Mouse (Mus musculus) heart, adult 8-10 months (tissue): ENCODE data around the gene Il4. TPM values are rescaled to one million over a fixed set of nuclear protein-coding genes. Genes with fewer than 3 reads are reported as not detected.
A peak's percentile ranks its signal among the peaks of the same experiment; 100 is the strongest.

Experiments used
- DNase-seq: peaks from one replicate; pipeline ENCODE4 v3.0.0; 2022; ENCODE audit warnings: low spot score
- total RNA-seq, 4 experiments: library from RNA; stranded (reverse); gene quantifications; 2 replicates each; pipeline ENCODE4 v1.2.4; 2022

Il4 gene
- total RNA-seq, 4 experiments from 2014 or later: not detected

- no peak for DNase-seq
Measured at GRCm38 (mm10) chr11:53624124-53624523, 5.7 kb upstream of the Il4 start.

- no peak for DNase-seq
Measured at GRCm38 (mm10) chr11:53623573-53623972, 5.1 kb upstream of the Il4 start.

GRCm38 (mm10) chr11:53622440-53622806 is 4.0 kb upstream of the Il4 start:
- no peak for DNase-seq

- no peak for DNase-seq
Measured at GRCm38 (mm10) chr11:53621582-53622439, 3.3 kb upstream of the Il4 start.

GRCm38 (mm10) chr11:53620094-53620493 is 1.6 kb upstream of the Il4 start:
- no peak for DNase-seq

GRCm38 (mm10) chr11:53619428-53619827 is 959 bp upstream of the Il4 start:
- DNase-seq: no peak

GRCm38 (mm10) chr11:53617562-53618109 is 833 bp downstream of the Il4 start:
- DNase-seq: no peak

- DNase-seq: no peak
Measured at GRCm38 (mm10) chr11:53616748-53617558, 1.5 kb downstream of the Il4 start.

GRCm38 (mm10) chr11:53615575-53615974 is 2.9 kb downstream of the Il4 start:
- no peak for DNase-seq

- DNase-seq: no peak
Measured at GRCm38 (mm10) chr11:53615172-53615571, 3.3 kb downstream of the Il4 start.

- DNase-seq: no peak
Measured at GRCm38 (mm10) chr11:53609672-53610071, 8.8 kb downstream of the Il4 start.

- DNase-seq: no peak
Measured at GRCm38 (mm10) chr11:53609231-53609630, 9.2 kb downstream of the Il4 start.

GRCm38 (mm10) chr11:53605609-53606008 is 12.9 kb downstream of the Il4 start:
- DNase-seq: no peak

- no peak for DNase-seq
Measured at GRCm38 (mm10) chr11:53604983-53605382, 13.5 kb downstream of the Il4 start.

- no peak for DNase-seq
Measured at GRCm38 (mm10) chr11:53591116-53591515, 27.4 kb downstream of the Il4 start.

- DNase-seq: no peak
Measured at GRCm38 (mm10) chr11:53590368-53590768, 28.1 kb downstream of the Il4 start.

GRCm38 (mm10) chr11:53588279-53588678 is 30.2 kb downstream of the Il4 start:
- DNase-seq: no peak

- no peak for DNase-seq
Measured at GRCm38 (mm10) chr11:53585510-53585909, 33.0 kb downstream of the Il4 start.

GRCm38 (mm10) chr11:53584849-53585248 is 33.6 kb downstream of the Il4 start:
- DNase-seq: peak; percentile 16

GRCm38 (mm10) chr11:53583151-53583550 is 35.3 kb downstream of the Il4 start:
- no peak for DNase-seq

GRCm38 (mm10) chr11:53580562-53580961 is 37.9 kb downstream of the Il4 start:
- DNase-seq: no peak

GRCm38 (mm10) chr11:53567224-53568014 is 51.0 kb downstream of the Il4 start, which contains the start of gene Kif3a:
Kif3a (plus strand) TSS chr11:53567379.
- DNase-seq: peak; percentile 95
